Mouse (Mus musculus) left cerebral cortex, adult 2 months (tissue): ENCODE data around the gene Nup210l. TPM values are rescaled to one million over a fixed set of nuclear protein-coding genes. Genes with fewer than 3 reads are reported as not detected.

Experiments used
- DNase-seq, 2 experiments: peaks; one replicate each; pipeline ENCODE4 v3.0.0; 2021 to 2022; ENCODE audit warnings: low spot score in 2 of 2, mixed read lengths in 1 of 2; ENCODE audit errors: extremely low spot score in 1 of 2
- H3K27ac ChIP-seq: fragments of 200-600 bp; 2 replicates; pipeline ENCODE4 v1.8.1; 2022
- H3K4me3 ChIP-seq: fragments of 200-600 bp; 2 replicates; pipeline ENCODE4 v1.8.1; 2022
- CTCF ChIP-seq: fragments of 200-600 bp; IDR thresholded peaks from 2 replicates; pipeline ENCODE4 v1.8.1; 2022; ENCODE audit warnings: antibody characterized with exemption, mild to moderate bottlenecking, moderate library complexity
- intact Hi-C: fragments of 180-260 bp; cut with DNase I; formaldehyde crosslinking; loops from one replicate; pipeline ENCODE4 v1.15.1; 2025
- total RNA-seq, 2 experiments: library from RNA; stranded (reverse); gene quantifications; 2 replicates each; pipeline ENCODE4 v1.2.3; 2021

Nup210l gene
- total RNA-seq, 2 experiments from 2014 or later, result 0.36 to 0.42 TPM

- DNase-seq, result no peak
- no peak overlapping the region for H3K27ac ChIP-seq
- no peak for TF ChIP-seq CTCF
- no peak overlapping the region for H3K4me3 ChIP-seq
- intact Hi-C loops, result no loop called here
Observed at GRCm38 (mm10) chr3:90134993-90135392, 31.1 kb downstream of the Nup210l start.

GRCm38 (mm10) chr3:90136660-90137059 lies 32.7 kb downstream of the Nup210l start:
- TF ChIP-seq CTCF, result peak; percentile 27; the same call in 1 of the 2 replicates
- no peak for DNase-seq
- Histone ChIP-seq H3K27ac (no peak overlapping the region), H3K4me3 (no peak overlapping the region)
- intact Hi-C loops, result no loop called here

GRCm38 (mm10) chr3:90137606-90138005 lies 33.7 kb downstream of the Nup210l start:
- H3K27ac ChIP-seq, result no peak overlapping the region
- TF ChIP-seq CTCF, result no peak
- no peak overlapping the region for H3K4me3 ChIP-seq
- intact Hi-C loops, result no loop called here
- no peak for DNase-seq

- no peak for TF ChIP-seq CTCF
- intact Hi-C loops, result no loop called here
- Histone ChIP-seq H3K27ac (no peak overlapping the region), H3K4me3 (no peak overlapping the region)
- no peak for DNase-seq
Observed at GRCm38 (mm10) chr3:90139962-90140361, 36.0 kb downstream of the Nup210l start.

- Histone ChIP-seq H3K27ac (no peak overlapping the region), H3K4me3 (no peak overlapping the region)
- intact Hi-C loops, result no loop called here
- no peak for DNase-seq
- TF ChIP-seq CTCF, result no peak
Observed at GRCm38 (mm10) chr3:90145461-90145860, 41.5 kb downstream of the Nup210l start.

- DNase-seq, result no peak
- intact Hi-C loops, result no loop called here
- TF ChIP-seq CTCF, result no peak
- Histone ChIP-seq H3K4me3 (no peak overlapping the region), H3K27ac (no peak overlapping the region)
Observed at GRCm38 (mm10) chr3:90146651-90147050, 42.7 kb downstream of the Nup210l start.

- DNase-seq, result no peak
- Histone ChIP-seq H3K4me3 (no peak overlapping the region), H3K27ac (no peak overlapping the region)
- intact Hi-C loops, result no loop called here
- no peak for TF ChIP-seq CTCF
Observed at GRCm38 (mm10) chr3:90151086-90151740, 47.3 kb downstream of the Nup210l start.

GRCm38 (mm10) chr3:90155996-90156395 lies 52.1 kb downstream of the Nup210l start:
- no peak overlapping the region for H3K4me3 ChIP-seq
- no peak for DNase-seq
- no peak for TF ChIP-seq CTCF
- intact Hi-C loops, result no loop called here
- H3K27ac ChIP-seq, result no peak overlapping the region

GRCm38 (mm10) chr3:90159757-90160156 lies 55.8 kb downstream of the Nup210l start:
- no peak overlapping the region for H3K27ac ChIP-seq
- H3K4me3 ChIP-seq, result no peak overlapping the region
- no peak for TF ChIP-seq CTCF
- intact Hi-C loops, result no loop called here
- no peak for DNase-seq

- TF ChIP-seq CTCF, result no peak; the same call in 1 of the 2 replicates
- Histone ChIP-seq H3K27ac (no peak overlapping the region), H3K4me3 (no peak overlapping the region)
- intact Hi-C loops, result no loop called here
- no peak for DNase-seq
Observed at GRCm38 (mm10) chr3:90161541-90161940, 57.6 kb downstream of the Nup210l start.

- H3K27ac ChIP-seq, result no peak overlapping the region
- DNase-seq, result no peak
- TF ChIP-seq CTCF, result no peak
- no peak overlapping the region for H3K4me3 ChIP-seq
- intact Hi-C loops, result no loop called here
Observed at GRCm38 (mm10) chr3:90179566-90179965, 75.6 kb downstream of the Nup210l start.

- no peak for DNase-seq
- Histone ChIP-seq H3K27ac (no peak overlapping the region), H3K4me3 (no peak overlapping the region)
- intact Hi-C loops, result no loop called here
- no peak for TF ChIP-seq CTCF
Observed at GRCm38 (mm10) chr3:90183581-90183980, 79.6 kb downstream of the Nup210l start.

GRCm38 (mm10) chr3:90190859-90191510 lies 87.1 kb downstream of the Nup210l start:
- intact Hi-C loops, result no loop called here
- DNase-seq, result no peak
- Histone ChIP-seq H3K27ac (no peak overlapping the region), H3K4me3 (no peak overlapping the region)
- no peak for TF ChIP-seq CTCF
